Mouse (Mus musculus) lung, embryonic 16.5 days (tissue): Measurements from ENCODE around the gene 4921517D22Rik. TPM values are rescaled to one million over a fixed set of nuclear protein-coding genes. Genes with fewer than 3 reads are reported as not detected.
"Not testable (repeated sequence)": the region's sequence is repeated elsewhere in the genome, so short reads cannot be mapped to it uniquely, and the experiment has no call there.

Source experiments
- ATAC-seq: fragments of 200-750 bp; cut with Nextera tagmentation; 2 replicates; pipeline ENCODE4 v1.8.0; 2017; ENCODE audit warnings: low read depth, mild to moderate bottlenecking, moderate library complexity
- H3K27ac ChIP-seq: fragments of 300-500 bp; sonication (generic); 2 replicates; pipeline ENCODE4 v1.5.1; 2014; ENCODE audit warnings: mild to moderate bottlenecking, control low read depth, low read length
- H3K27me3 ChIP-seq: fragments of 300-500 bp; sonication (generic); 2 replicates; pipeline ENCODE4 v1.6.1; 2014; ENCODE audit warnings: low read depth, low read length, mixed read lengths; ENCODE audit not compliant: control insufficient read depth, insufficient read depth
- H3K36me3 ChIP-seq: fragments of 300-500 bp; sonication (generic); 2 replicates; pipeline ENCODE4 v1.6.1; 2014; ENCODE audit warnings: low read length; ENCODE audit not compliant: control insufficient read depth, insufficient read depth
- H3K4me1 ChIP-seq: fragments of 300-500 bp; sonication (generic); replicated peaks from 2 replicates; pipeline ENCODE4 v1.6.1; 2014; ENCODE audit warnings: low read length, mixed read lengths; ENCODE audit not compliant: control insufficient read depth, insufficient read depth
- H3K4me2 ChIP-seq: fragments of 300-500 bp; sonication (generic); 2 replicates; pipeline ENCODE4 v1.6.1; 2014; ENCODE audit warnings: low read depth, low read length, control low read depth
- H3K4me3 ChIP-seq: fragments of 300-500 bp; sonication (generic); 2 replicates; pipeline ENCODE4 v1.5.1; 2014; ENCODE audit warnings: mild to moderate bottlenecking, low read length, control low read depth
- H3K9ac ChIP-seq: fragments of 300-500 bp; sonication (generic); 2 replicates; pipeline ENCODE4 v1.6.1; 2014; ENCODE audit warnings: low read length, control low read depth
- H3K9me3 ChIP-seq: fragments of 300-500 bp; sonication (generic); 2 replicates; pipeline ENCODE4 v1.6.1; 2016; ENCODE audit warnings: low read length; ENCODE audit not compliant: control insufficient read depth
- WGBS: fragments of 180-500 bp; shearing (Covaris S2); extraction: QIAGEN DNeasy Blood & Tissue Kit; methylation state at CpG from one replicate; pipeline ENCODE4 v1.1.7; 2014; 5-methylcytosine and 5-hydroxymethylcytosine counted together
- polyA plus RNA-seq: library from polyadenylated mRNA; unstranded; fragments of >200 nt; fragmentation: Nextera tagmentation; extraction: Ambion mirVana; gene quantifications from 2 replicates; pipeline ENCODE4 v1.2.1, GENCODE M21; 2015

Gene 4921517D22Rik
- polyA plus RNA-seq, 1 experiment from 2014 or later, result not detected

DNA sequence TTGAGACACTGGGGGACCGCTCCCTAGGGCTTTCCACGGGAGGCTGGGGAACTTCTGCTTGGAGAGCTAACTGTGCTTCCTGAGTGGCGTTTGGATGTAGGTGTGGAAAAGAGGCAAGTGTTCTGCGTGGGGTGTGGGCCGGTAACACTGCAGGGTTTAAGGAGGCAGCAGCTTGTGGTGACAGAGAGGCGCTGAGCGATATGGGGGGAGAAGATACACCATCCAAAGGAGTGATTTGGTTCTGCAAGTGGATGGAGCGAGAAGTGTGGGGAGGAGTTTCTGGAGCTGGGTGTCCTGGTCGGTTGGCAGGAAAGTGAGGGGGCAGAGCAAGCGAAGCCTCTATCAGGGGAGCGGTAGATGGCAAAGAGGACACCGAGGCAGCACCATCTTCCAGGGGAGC lies 9.6 kb upstream of the 4921517D22Rik start:
- no peak overlapping the region for H3K9ac ChIP-seq
- no peaks in the 10 kb centered on the region for H3K36me3 ChIP-seq
- no peaks in the 10 kb centered on the region for H3K27me3 ChIP-seq
- H3K4me1 ChIP-seq, result peaks cover 7% of the 10 kb centered on the region; the same call in 1 of the 2 replicates
- no peak overlapping the region for H3K27ac ChIP-seq
- no peak overlapping the region for H3K4me3 ChIP-seq
- 75% methylated on average over 12 of the region's 12 CpGs for WGBS
- no peak for ATAC-seq
- no peak overlapping the region for H3K4me2 ChIP-seq
- H3K9me3 ChIP-seq, result no peaks in the 10 kb centered on the region

DNA sequence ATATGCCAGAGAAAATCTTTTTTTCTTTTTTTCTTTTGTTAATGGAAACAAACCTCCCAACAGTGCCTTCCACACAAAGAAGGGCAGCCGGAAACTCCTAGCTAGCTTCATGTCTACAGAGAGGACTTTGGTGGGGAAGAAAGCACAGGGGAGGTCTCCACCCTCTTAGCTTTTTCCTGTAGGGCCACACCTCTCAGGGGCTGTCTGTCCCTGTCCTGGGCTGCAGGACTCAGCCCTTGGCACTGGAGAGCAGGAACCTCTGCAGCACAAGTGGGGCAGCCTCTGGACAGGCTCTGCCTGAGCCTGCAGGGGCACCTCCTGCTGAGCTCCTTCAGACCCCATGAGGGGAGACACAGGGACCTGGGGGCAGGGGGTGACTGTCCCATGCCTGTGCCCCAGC lies 6.2 kb upstream of the 4921517D22Rik start:
- not testable (repeated sequence) for H3K9ac ChIP-seq, H3K36me3 ChIP-seq, H3K4me1 ChIP-seq, H3K9me3 ChIP-seq, H3K4me3 ChIP-seq, H3K27ac ChIP-seq, H3K4me2 ChIP-seq, H3K27me3 ChIP-seq
- 73% methylated on average over 1 of the region's 1 CpGs for WGBS
- 0 out of 2 replicates have a peak, but pooled peaks have one; percentile 47 for ATAC-seq

DNA sequence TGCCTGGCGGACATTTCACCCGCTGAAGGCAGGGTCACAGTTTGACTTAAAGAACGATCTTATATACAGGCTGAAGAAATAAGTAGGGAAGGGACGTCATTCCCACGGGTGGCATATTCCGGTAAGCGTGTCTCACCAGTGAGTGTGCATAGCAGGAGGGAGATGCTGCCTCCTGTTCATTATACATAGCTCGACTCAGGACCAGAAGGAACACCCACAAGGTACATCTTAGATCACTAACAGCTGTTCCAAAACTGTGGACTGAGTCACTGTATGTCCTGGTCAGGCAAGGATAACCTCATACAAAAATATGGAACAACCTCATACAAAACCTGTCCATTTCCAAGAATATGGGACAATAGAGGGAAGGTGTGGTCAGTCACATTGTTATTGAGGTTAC lies 5.2 kb upstream of the 4921517D22Rik start:
- Histone ChIP-seq H3K9ac (no peak overlapping the region), H3K4me1 (peaks cover 2% of the 10 kb centered on the region; the same call in 1 of the 2 replicates), H3K36me3 (no peaks in the 10 kb centered on the region), H3K4me2 (no peak overlapping the region), H3K27ac (no peak overlapping the region), H3K9me3 (no peaks in the 10 kb centered on the region), H3K27me3 (no peaks in the 10 kb centered on the region), H3K4me3 (no peak overlapping the region)
- ATAC-seq, result no peak
- WGBS, result 89% methylated on average over 8 of the region's 8 CpGs

DNA sequence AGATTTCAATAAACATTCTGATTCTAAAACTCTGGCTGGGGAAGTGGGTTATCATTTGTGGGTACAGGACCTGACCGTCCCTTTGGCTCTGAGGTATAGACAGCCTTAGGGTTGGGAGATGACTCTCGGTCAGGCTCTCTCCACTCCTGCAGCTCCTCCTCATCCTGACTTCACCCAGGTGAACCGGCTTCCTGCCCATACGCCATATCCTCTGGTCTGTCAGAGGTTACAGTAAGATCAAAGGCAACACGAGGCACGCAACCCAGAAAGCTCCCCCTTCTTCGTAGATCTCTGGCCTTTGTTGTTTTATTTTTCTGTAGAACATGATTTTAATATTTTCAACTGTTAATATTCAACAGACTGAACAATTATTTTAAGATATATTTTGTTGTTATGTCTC lies 1.9 kb upstream of the 4921517D22Rik start:
- H3K4me3 ChIP-seq, result no peak overlapping the region
- no peaks in the 10 kb centered on the region for H3K9me3 ChIP-seq
- WGBS, result 73% methylated on average over 7 of the region's 7 CpGs

DNA sequence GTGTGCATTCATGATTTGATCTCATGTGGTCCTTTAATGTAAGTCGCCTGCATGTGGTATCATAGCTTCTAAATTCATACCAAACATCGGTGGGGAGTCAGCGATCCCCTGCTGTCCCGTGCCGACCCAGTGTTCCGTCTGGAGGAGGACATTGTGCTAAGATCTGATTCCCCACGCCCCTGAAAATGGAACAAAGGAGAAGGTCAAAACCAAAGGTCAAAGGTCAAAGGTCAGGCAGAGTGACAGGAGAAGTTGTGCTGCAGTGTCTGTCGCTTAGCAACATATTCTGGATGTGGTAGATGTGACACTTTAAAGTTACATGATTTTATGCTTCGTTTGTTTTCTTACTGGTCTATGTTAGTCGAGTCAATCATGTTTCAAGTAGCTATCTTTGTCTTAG lies 2.4 kb downstream of the 4921517D22Rik start:
- no peak for ATAC-seq
- no peaks in the 10 kb centered on the region for H3K9me3 ChIP-seq
- H3K27me3 ChIP-seq, result no peaks in the 10 kb centered on the region
- H3K9ac ChIP-seq, result no peak overlapping the region
- H3K4me3 ChIP-seq, result no peak overlapping the region
- H3K4me2 ChIP-seq, result no peak overlapping the region
- no peak overlapping the region for H3K27ac ChIP-seq
- 70% methylated on average over 10 of the region's 10 CpGs for WGBS
- H3K36me3 ChIP-seq, result no peaks in the 10 kb centered on the region
- no peaks in the 10 kb centered on the region for H3K4me1 ChIP-seq

More for the DNA sequence above, 1.9 kb upstream of the 4921517D22Rik start:
- Histone ChIP-seq H3K27ac (no peak overlapping the region), H3K27me3 (no peaks in the 10 kb centered on the region), H3K36me3 (no peaks in the 10 kb centered on the region), H3K4me1 (no peaks in the 10 kb centered on the region), H3K4me2 (no peak overlapping the region), H3K9ac (no peak overlapping the region)
- ATAC-seq, result no peak

DNA sequence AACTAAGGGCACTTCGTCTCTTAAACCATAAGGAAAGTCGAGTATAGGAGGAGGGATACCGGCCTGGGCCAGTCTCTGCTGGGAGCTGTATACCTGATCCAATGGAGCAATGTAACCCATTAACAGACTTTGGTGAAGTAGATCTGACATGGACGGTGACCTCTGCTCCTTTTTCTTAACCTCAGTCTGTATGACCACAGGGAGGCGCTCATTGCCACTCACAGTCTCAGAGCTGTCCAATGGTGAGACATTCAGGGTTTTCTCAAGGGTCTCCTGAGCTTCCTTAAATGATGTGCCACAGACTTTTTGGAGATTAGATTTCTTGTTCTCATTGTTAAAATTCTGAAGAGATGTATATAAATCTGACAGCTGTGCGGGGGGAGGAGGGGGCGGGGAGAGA lies 3.3 kb downstream of the 4921517D22Rik start:
- Histone ChIP-seq H3K4me3 (no peak overlapping the region), H3K9ac (no peak overlapping the region), H3K9me3 (no peaks in the 10 kb centered on the region), H3K36me3 (no peaks in the 10 kb centered on the region), H3K27ac (no peak overlapping the region), H3K4me2 (no peak overlapping the region), H3K4me1 (no peaks in the 10 kb centered on the region), H3K27me3 (no peaks in the 10 kb centered on the region)
- no peak for ATAC-seq
- WGBS, result 76% methylated on average over 7 of the region's 7 CpGs

DNA sequence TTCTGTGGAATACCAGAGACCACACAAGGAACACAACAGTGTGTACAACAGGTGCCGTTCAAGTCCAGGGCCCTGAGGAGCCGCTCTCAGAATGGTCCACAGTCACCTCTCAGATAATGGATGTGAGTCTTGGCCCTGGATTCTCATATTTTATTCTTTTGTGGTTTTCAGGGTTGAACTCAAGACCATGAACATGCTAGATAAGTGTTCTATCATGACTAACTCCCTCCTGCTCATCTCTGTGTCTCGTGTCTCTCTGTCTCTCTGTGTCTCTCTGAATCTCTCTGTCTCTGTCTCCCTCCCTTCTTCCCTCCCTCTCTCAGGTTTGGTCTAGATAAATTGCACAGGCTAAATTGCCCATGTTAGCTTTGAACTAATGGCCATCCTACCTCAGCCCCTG lies 4.1 kb downstream of the 4921517D22Rik start:
- Histone ChIP-seq H3K4me2 (no peak overlapping the region), H3K9ac (no peak overlapping the region), H3K4me1 (no peaks in the 10 kb centered on the region), H3K36me3 (no peaks in the 10 kb centered on the region), H3K27ac (no peak overlapping the region), H3K4me3 (no peak overlapping the region), H3K9me3 (no peaks in the 10 kb centered on the region), H3K27me3 (no peaks in the 10 kb centered on the region)
- no peak for ATAC-seq
- 89% methylated on average over 3 of the region's 3 CpGs for WGBS

DNA sequence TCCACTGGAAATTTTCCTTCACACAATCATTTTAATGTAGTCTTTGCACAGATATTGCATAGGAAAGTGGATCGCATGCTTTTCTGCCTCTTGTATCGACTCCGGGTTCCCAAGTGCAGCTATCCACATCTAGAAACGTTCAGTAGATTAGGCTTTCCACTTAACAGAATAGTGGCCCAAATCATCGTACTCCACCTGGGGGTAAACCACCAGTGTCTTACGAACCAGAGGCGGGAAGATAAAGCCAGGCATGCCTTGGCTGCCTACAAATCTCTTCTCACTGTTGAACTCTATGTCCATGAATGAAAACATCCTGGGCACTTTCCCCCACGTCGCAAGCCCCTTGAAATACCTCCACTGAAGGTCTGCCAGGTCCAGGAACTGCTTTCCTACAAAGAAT lies 4.6 kb downstream of the 4921517D22Rik start:
- no peaks in the 10 kb centered on the region for H3K27me3 ChIP-seq
- no peak overlapping the region for H3K4me2 ChIP-seq
- H3K27ac ChIP-seq, result no peak overlapping the region
- H3K9ac ChIP-seq, result no peak overlapping the region
- H3K4me3 ChIP-seq, result no peak overlapping the region
- H3K36me3 ChIP-seq, result no peaks in the 10 kb centered on the region
- WGBS, result 78% methylated on average over 9 of the region's 9 CpGs
- no peaks in the 10 kb centered on the region for H3K4me1 ChIP-seq
- no peaks in the 10 kb centered on the region for H3K9me3 ChIP-seq
- no peak for ATAC-seq

DNA sequence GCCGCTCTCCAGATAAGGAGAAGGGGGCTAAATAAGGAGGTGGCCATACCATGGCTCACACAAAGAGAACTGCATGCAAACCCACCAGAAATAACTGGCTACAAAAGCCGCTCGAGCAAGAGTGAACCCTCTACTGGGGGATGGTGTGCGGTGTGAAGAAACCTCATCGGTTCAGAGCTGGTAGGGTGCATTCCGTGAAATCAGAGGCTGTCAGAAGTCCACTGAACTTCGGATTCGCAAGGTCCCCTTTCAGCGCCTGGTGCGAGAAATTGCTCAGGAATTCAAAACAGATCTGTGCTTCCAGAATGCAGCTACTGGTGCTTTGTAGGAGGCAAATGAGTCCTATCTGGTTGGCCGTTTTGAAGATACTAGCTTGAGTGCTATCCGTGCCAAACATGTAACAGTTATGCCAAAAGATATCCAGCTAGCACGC lies 5.6 kb downstream of the 4921517D22Rik start:
- Histone ChIP-seq H3K9me3 (no peaks in the 10 kb centered on the region), H3K4me1 (no peaks in the 10 kb centered on the region), H3K36me3 (no peaks in the 10 kb centered on the region), H3K27ac (no peak overlapping the region), H3K27me3 (no peaks in the 10 kb centered on the region), H3K9ac (no peak overlapping the region), H3K4me2 (no peak overlapping the region), H3K4me3 (no peak overlapping the region)
- 54% methylated on average over 13 of the region's 13 CpGs for WGBS
- no peak for ATAC-seq

DNA sequence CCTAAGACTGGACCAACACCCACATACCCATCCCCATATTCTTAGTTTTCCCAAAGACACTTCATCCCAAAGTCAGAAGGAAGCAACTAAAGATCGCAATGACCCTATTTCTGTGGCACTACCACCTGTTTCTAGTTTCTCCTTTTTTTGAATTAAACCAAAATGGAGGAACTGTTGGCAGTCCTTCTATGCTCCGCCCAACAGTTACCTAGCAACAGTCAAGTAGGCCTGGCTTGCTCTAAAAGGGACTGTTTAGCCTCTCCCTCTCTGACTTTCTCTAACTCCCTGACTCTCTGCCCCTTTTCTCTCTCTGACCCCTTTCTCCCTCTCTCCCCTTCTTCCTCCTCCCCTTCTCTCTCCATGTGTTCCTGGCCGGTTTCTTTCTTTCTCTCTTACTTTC lies 8.7 kb downstream of the 4921517D22Rik start:
- Histone ChIP-seq H3K27ac (no peak overlapping the region), H3K4me3 (no peak overlapping the region), H3K4me1 (no peaks in the 10 kb centered on the region), H3K9ac (no peak overlapping the region), H3K27me3 (no peaks in the 10 kb centered on the region), H3K4me2 (no peak overlapping the region), H3K36me3 (no peaks in the 10 kb centered on the region), H3K9me3 (no peaks in the 10 kb centered on the region)
- ATAC-seq, result no peak
- 84% methylated on average over 3 of the region's 3 CpGs for WGBS
